Mouse (Mus musculus) MEL-GATA-1-ER (cell line): Measurements from ENCODE around the gene Ogg1.
A peak's percentile ranks its signal among the peaks of the same experiment; 100 is the strongest.

Experiments used
- DNase-seq: peaks from one replicate; pipeline ENCODE4 v3.0.0-alpha.2; 2012; ENCODE audit warnings: low read depth; ENCODE audit errors: extremely low read depth

The Ogg1 gene

DNA sequence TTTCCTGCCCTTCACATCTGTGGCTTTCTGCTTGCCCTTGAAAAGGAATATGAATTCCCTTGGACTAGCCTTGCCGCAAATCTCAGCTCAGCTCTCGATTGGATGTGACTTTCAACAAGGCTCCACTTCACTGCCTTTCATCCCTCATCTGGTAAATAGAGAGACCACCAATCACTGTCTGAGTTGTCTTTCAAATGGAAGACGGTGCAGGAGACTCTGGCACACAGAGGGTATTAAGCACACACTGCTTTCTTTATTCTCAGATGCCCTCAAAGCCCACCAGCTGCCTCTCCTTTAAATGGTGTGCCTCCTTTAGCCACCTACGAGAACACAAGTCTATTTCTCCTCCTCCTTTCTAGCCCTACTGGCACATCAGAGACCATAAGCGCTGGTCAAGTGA lies 41.8 kb downstream of the Ogg1 start:
- no peak for DNase-seq

DNA sequence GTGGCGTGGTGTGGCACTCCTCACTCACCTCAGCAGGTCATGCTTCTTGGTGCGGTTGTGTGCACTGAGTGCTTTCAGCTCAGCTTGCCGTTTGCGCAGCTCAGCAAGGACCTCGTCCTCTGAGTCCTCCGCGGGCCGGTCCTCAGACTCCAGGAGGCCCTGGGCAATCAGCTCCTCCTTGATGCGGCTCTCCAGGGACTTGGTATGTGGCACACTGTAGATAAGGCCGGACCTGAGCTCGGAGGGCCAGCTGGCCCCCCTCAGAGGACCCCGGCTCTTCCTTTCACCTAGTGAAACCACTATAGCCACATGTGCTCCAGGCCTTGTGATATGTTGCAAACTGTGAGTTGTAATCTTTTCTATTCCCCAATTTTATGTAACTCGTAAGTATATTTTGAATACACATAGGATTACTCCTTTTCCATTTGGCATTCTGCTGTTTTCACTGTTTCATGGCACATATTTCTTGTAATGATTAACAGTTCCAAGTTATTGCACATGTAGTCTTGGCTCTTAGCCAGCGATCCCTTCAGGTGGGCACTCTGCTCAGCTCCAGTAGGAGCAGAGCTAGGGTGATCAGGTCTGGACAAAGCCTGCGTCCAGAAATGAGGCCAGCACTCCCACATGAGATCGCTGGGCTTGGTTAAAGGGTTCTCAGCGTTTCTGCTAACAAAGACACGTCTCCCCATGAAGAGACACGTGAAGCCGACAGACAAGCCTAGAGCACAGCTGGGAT lies 43.6 kb downstream of the Ogg1 start:
- DNase-seq: no peak

DNA sequence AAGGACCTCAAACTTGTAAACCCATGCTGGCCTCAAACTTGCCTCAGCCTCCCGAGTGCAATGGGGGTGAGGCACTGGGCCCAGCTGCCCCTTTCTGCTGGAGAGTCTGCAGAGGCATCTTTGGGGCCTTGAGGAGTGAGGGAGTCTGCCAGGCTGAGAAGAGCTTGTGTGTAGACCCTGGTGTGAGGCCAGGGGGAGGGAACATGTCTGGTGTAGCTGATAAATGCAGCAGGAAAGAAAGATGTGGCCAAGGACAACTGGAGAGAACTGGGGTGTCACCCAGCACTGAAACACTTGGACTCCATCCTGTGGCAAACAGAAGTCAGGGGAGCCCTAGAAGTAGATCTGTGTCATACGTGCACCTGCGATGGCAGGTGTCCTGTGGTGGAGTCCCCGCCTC lies 46.7 kb downstream of the Ogg1 start:
- DNase-seq: no peak

DNA sequence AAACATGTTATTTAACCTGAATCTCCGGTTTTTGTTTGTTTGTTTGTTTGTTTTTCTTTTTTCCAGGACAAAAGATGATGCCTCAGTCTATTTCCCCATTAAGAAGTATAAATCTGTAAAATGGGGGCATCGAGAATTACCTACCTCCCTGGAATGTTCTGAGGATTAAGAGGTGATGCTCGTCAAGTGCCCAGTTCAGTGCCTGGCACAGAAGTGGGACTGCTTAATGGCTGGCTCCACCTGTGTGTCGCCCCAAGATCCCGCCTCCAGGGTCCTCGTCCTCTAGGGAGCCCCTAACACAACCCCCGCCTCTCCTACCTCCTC lies 50.4 kb downstream of the Ogg1 start:
- no peak for DNase-seq

DNA sequence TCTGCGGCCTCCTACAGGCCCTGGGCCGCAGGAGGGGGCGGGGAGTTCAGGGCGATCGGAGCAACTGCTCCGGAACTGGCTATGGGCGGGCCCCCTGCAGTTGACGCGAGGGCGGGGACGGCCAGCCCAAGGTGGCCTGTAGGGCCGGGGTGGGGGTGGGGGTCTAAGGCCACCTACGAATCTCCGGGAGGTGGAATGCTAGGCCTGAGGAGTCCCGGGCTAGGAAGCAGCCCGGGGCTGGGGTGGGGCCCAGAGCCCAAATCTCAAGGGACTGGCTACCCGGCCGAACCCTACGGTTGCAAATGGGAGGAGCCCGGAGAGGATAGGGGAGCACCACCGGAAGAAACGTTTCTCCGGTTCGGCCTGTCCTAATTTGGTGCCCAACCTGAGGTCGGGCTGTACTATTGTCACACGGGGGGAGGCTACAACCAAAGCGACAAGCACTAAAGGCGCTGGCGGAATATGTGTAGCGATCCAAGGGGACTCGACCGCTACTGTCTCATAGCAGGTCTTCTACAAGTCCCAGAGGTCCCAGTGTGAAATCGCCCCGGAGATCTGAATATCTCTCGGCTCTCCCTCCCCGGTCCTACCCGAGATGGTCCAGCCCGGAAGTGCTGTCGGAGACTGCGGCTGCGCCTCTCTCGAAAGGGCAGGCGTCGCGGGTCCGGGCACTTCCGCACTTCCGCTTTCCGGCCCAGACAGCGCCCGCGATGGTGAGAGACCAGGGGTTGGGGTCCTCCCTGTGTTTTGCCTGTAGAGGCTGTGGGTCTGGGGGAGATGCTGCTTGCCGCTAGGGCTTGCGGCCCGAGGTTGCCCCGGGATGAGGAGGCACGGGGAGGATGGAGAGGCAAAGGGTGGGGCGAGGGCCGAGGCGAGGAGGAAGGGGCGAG lies 51.0 kb downstream of the Ogg1 start, which contains the start of the genes Tada3 and Arpc4:
TSS of gene Tada3 (minus strand) at position 388 of the 890 bp plus-strand sequence.
TSS of gene Arpc4 (plus strand) at position 620 of the 890 bp plus-strand sequence.
- DNase-seq: peak; percentile 90

GRCm38 (mm10) chr6:113379246-113379645 lies 52.5 kb downstream of the Ogg1 start:
- DNase-seq: peak; percentile 44

DNA sequence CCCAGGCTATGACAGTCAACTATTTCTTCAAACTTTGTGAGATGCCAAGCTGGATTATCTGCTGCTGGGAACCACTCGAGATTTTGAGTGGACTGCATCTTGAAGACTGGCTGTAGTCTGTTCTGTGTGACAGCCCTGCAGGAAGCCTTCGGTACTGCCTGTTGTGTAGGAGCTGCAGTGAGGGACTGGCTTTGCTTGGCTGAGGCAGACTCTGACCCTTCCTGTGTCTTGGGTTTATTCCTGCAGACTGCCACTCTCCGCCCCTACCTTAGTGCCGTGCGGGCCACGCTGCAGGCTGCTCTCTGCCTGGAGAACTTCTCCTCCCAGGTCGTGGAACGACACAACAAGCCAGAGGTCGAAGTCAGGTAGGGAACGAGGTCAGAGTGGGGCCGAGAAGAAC lies 53.7 kb downstream of the Ogg1 start:
- DNase-seq: no peak

DNA sequence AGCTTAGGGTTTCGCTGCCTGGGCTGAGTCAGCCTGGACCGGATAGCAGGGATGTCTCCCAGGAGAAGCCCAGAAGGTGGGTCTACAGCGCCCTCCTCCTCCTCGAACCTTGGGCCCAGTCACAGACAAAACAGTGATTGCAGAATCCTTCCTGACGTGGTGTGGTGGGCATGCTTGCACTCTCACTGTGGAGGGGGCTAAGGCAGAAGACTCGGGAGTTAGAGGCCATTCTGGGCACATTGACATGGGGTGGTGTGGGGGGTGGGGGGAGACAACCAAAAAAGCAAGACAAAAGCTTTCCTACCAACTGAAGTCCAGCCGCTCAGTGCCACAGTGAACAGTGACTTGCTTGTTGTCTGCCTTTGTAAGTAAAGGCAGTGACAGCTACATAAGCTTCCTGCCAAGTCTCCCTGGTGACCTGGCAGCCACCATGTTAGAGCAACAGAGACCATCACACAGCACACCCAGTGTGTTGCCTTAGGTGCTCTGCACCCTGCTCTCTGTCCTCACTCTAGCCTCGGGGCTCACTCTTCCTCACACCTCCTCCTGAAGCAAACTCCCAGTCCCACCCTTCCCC lies 57.7 kb downstream of the Ogg1 start:
- DNase-seq: no peak
